Mouse (Mus musculus): ENCODE measurements at regions not wholly inside any gene's neighbourhood (a gene's known extent, or its start where the extent isn't known, plus 50 kb on each side); places are given as distances from the start of the nearest gene placed in this dataset.

DNA sequence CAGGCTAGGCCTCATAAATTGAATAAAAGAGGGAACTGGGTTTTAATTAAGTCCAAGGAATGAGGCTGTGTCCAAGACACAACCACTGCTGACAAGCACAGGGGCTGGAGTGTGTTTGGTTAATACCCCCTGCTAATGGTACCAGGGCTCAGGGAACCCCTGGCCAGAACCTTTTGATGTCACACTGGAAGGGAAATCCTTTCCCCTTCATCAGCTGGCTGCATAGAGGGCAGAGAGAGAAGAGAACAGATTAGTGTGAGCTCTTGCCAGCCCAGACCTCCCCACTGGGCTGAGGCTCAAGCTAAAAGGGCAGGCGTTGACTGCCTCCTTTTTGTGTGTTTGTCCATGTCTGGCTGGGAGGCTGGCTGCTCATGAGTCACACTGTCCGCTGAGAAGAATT, 301.1 kb upstream of the Dynlrb2 start:
- WGBS: 52% methylated on average over 2 of the region's 2 CpGs
- H3K9me3 ChIP-seq (replicated peaks; ENCODE audit: control insufficient read depth, low read length): no peaks in the 10 kb centered on the region
- no peak overlapping the region for H3K4me2 ChIP-seq (ENCODE audit: low read depth, low read length)
- no peak overlapping the region for H3K9ac ChIP-seq (replicated peaks; ENCODE audit: low read length)
- DNase-seq (ENCODE audit: low spot score) (no peak), ATAC-seq (replicated peaks; ENCODE audit: insufficient number of reproducible peaks, low FRiP score, low TSS enrichment, low read depth) (no peak)
- no peak overlapping the region for H3K4me3 ChIP-seq (ENCODE audit: low read depth, low read length)
- no peak overlapping the region for H3K27ac ChIP-seq (replicated peaks; ENCODE audit: low read depth, low read length)
- H3K27me3 ChIP-seq (ENCODE audit: control insufficient read depth, insufficient read depth, low read length): no peaks in the 10 kb centered on the region
- H3K4me1 ChIP-seq (ENCODE audit: control insufficient read depth, insufficient read depth, low read length): no peaks in the 10 kb centered on the region
- H3K36me3 ChIP-seq (replicated peaks; ENCODE audit: control insufficient read depth, insufficient read depth, low read depth, low read length): no peaks in the 10 kb centered on the region

GRCm38 (mm10) chr8:116200459-116200999, 304.2 kb upstream of the Dynlrb2 start:
- ATAC-seq (replicated peaks; ENCODE audit: insufficient number of reproducible peaks, low FRiP score, low TSS enrichment, low read depth) (no peak), DNase-seq (ENCODE audit: low spot score) (peak; percentile 12)
- no peak overlapping the region for H3K27ac ChIP-seq (replicated peaks; ENCODE audit: low read depth, low read length)
- H3K27me3 ChIP-seq (ENCODE audit: control insufficient read depth, insufficient read depth, low read length): no peaks in the 10 kb centered on the region
- no peaks in the 10 kb centered on the region for H3K4me1 ChIP-seq (ENCODE audit: control insufficient read depth, insufficient read depth, low read length)
- 71% methylated on average over 11 of the region's 11 CpGs for WGBS
- no peak overlapping the region for H3K4me2 ChIP-seq (ENCODE audit: low read depth, low read length)
- no peak overlapping the region for H3K4me3 ChIP-seq (ENCODE audit: low read depth, low read length)
- no peak overlapping the region for H3K9ac ChIP-seq (replicated peaks; ENCODE audit: low read length)
- no peaks in the 10 kb centered on the region for H3K9me3 ChIP-seq (replicated peaks; ENCODE audit: control insufficient read depth, low read length)
- H3K36me3 ChIP-seq (replicated peaks; ENCODE audit: control insufficient read depth, insufficient read depth, low read depth, low read length): no peaks in the 10 kb centered on the region

DNA sequence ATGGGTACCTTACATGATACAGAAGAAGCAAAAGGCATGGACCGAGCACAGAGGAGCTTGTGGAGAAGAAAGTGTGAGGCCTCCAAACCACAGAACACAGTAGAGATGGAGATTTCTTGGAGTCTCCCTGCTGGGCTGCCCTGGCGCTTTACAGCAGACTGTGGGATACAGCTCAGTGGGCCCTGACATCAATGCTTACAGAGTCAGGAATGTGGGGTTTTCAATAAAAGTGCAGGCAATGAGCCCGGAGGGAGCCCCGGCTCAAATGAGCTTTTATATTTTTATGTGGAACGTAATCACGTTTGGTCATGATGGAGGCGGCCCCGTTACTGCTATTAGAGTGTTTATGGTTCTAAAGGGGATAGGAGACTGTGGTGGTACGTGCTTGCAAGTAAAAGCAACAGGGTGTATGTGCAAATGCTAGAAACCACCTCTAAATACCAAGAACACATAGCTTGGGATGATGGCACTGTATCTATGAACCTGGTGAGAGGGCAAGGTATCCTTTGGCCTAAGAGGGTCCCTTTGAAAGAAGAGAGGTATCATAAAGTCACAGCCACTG, 308.1 kb upstream of the Dynlrb2 start:
- no peak for ATAC-seq (replicated peaks; ENCODE audit: insufficient number of reproducible peaks, low FRiP score, low TSS enrichment, low read depth)

DNA sequence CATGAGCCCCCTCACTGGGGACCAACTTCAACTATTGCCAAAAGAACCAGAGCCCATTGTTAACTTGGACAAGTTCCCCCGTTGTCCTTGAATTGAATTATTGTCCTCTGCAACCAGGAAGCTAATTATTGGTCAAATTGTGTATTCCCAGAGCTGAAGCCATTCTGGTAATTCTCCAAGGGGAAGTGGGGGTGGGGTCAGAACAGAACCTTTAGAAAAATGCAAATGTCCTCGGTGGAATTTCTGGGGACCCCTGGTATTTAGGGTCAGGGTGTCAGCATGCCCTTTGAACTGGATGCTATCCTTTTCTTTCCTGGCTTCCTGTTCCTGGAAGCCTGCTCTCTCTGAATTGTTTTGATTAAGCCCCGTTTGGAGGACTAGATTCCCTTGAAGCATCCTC, 312.7 kb upstream of the Dynlrb2 start:
- no peak overlapping the region for H3K27ac ChIP-seq (replicated peaks; ENCODE audit: low read depth, low read length)

More for the DNA sequence above, 308.1 kb upstream of the Dynlrb2 start:
- no peak for DNase-seq (ENCODE audit: low spot score)
- Histone ChIP-seq H3K4me3 (ENCODE audit: low read depth, low read length) (no peak overlapping the region), H3K27me3 (ENCODE audit: control insufficient read depth, insufficient read depth, low read length) (no peaks in the 10 kb centered on the region), H3K9me3 (replicated peaks; ENCODE audit: control insufficient read depth, low read length) (no peaks in the 10 kb centered on the region), H3K4me1 (ENCODE audit: control insufficient read depth, insufficient read depth, low read length) (no peaks in the 10 kb centered on the region), H3K36me3 (replicated peaks; ENCODE audit: control insufficient read depth, insufficient read depth, low read depth, low read length) (no peaks in the 10 kb centered on the region), H3K9ac (replicated peaks; ENCODE audit: low read length) (no peak overlapping the region), H3K27ac (replicated peaks; ENCODE audit: low read depth, low read length) (no peak overlapping the region), H3K4me2 (ENCODE audit: low read depth, low read length) (no peak overlapping the region)
- WGBS: 90% methylated on average over 9 of the region's 9 CpGs

DNA sequence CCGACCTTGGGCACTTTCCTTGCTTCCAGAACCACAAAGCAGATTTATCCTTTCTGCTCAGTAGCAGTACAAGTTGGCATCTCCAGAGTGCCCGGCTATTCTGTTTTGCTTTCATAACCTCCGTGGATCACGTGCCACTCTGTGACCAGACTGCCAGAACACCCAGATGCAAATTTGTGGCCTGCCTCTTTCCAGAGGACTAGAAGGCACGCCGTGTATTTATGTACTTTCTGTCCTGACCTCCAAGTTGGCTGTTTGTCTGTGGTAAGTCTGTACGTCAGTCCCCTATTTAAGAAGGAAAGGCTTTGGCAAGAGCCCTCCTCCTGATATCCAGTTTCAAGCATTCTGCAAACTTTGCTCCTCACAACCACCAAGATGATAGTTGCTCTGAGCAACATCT, 319.6 kb upstream of the Dynlrb2 start:
- H3K4me3 ChIP-seq (ENCODE audit: low read depth, low read length): no peak overlapping the region
- no peak for ATAC-seq (replicated peaks; ENCODE audit: insufficient number of reproducible peaks, low FRiP score, low TSS enrichment, low read depth)
- 87% methylated on average over 7 of the region's 7 CpGs for WGBS

More for the DNA sequence above, 312.7 kb upstream of the Dynlrb2 start:
- Histone ChIP-seq H3K9me3 (replicated peaks; ENCODE audit: control insufficient read depth, low read length) (no peaks in the 10 kb centered on the region), H3K4me2 (ENCODE audit: low read depth, low read length) (no peak overlapping the region), H3K9ac (replicated peaks; ENCODE audit: low read length) (no peak overlapping the region), H3K4me3 (ENCODE audit: low read depth, low read length) (no peak overlapping the region), H3K4me1 (ENCODE audit: control insufficient read depth, insufficient read depth, low read length) (no peaks in the 10 kb centered on the region), H3K27me3 (ENCODE audit: control insufficient read depth, insufficient read depth, low read length) (no peaks in the 10 kb centered on the region), H3K36me3 (replicated peaks; ENCODE audit: control insufficient read depth, insufficient read depth, low read depth, low read length) (no peaks in the 10 kb centered on the region)
- ATAC-seq (replicated peaks; ENCODE audit: insufficient number of reproducible peaks, low FRiP score, low TSS enrichment, low read depth) (no peak), DNase-seq (ENCODE audit: low spot score) (no peak)
- 16% methylated on average over 3 of the region's 3 CpGs for WGBS

DNA sequence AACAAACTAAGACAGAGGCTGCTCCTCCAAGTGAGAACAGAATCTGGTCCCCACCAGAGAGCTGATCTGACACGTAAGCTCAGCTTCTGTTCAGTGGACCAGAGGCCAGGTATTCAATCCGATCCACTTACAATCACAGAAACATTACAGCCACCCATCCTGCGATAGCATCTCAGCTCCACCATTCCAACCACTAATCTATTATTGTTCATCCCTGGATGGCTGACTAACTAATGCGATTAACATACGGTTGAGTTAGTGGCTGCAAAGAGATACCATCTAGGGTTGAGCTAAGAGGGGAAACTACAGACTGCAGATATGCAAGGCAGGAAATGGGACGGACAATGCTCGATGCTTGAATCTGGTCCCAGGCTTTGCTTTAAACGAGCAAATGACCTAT, 320.5 kb upstream of the Dynlrb2 start:
- no peak for ATAC-seq (replicated peaks; ENCODE audit: insufficient number of reproducible peaks, low FRiP score, low TSS enrichment, low read depth)
- WGBS: 77% methylated on average over 8 of the region's 8 CpGs
- no peak overlapping the region for H3K4me2 ChIP-seq (ENCODE audit: low read depth, low read length)
- no peaks in the 10 kb centered on the region for H3K27me3 ChIP-seq (ENCODE audit: control insufficient read depth, insufficient read depth, low read length)
- H3K9ac ChIP-seq (replicated peaks; ENCODE audit: low read length): no peak overlapping the region
- no peaks in the 10 kb centered on the region for H3K4me1 ChIP-seq (ENCODE audit: control insufficient read depth, insufficient read depth, low read length)
- DNase-seq (ENCODE audit: low spot score): no peak
- H3K4me3 ChIP-seq (ENCODE audit: low read depth, low read length): no peak overlapping the region
- H3K36me3 ChIP-seq (replicated peaks; ENCODE audit: control insufficient read depth, insufficient read depth, low read depth, low read length): no peaks in the 10 kb centered on the region
- no peaks in the 10 kb centered on the region for H3K9me3 ChIP-seq (replicated peaks; ENCODE audit: control insufficient read depth, low read length)
- no peak overlapping the region for H3K27ac ChIP-seq (replicated peaks; ENCODE audit: low read depth, low read length)

More for the DNA sequence above, 319.6 kb upstream of the Dynlrb2 start:
- no peak overlapping the region for H3K4me2 ChIP-seq (ENCODE audit: low read depth, low read length)
- H3K27me3 ChIP-seq (ENCODE audit: control insufficient read depth, insufficient read depth, low read length): no peaks in the 10 kb centered on the region
- H3K9me3 ChIP-seq (replicated peaks; ENCODE audit: control insufficient read depth, low read length): no peaks in the 10 kb centered on the region
- no peaks in the 10 kb centered on the region for H3K4me1 ChIP-seq (ENCODE audit: control insufficient read depth, insufficient read depth, low read length)
- H3K9ac ChIP-seq (replicated peaks; ENCODE audit: low read length): no peak overlapping the region
- H3K36me3 ChIP-seq (replicated peaks; ENCODE audit: control insufficient read depth, insufficient read depth, low read depth, low read length): no peaks in the 10 kb centered on the region
- no peak for DNase-seq (ENCODE audit: low spot score)
- H3K27ac ChIP-seq (replicated peaks; ENCODE audit: low read depth, low read length): no peak overlapping the region

DNA sequence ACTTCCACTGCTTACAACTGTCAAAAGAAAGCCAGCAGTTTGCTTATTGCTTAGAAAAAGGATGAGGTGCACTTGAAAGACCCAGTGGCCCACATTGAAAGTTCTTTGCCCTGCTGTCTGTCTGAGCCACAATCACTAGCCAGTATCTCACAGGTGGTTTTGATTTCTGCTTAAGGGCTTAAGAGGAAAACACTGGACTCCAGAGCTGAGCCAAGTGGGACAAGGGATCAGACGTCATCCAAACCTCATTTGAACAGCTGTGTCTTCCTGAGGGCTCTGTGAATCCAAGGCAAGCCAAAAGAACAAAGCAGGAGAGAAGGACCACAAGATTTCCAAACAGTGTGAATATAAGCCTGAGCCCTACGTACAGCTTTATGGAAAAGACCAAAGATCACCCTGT, 326.8 kb upstream of the Dynlrb2 start:
- DNase-seq (ENCODE audit: low spot score) (peak; percentile 21), ATAC-seq (replicated peaks; ENCODE audit: insufficient number of reproducible peaks, low FRiP score, low TSS enrichment, low read depth) (no peak)
- H3K4me2 ChIP-seq (ENCODE audit: low read depth, low read length): no peak overlapping the region
- H3K9ac ChIP-seq (replicated peaks; ENCODE audit: low read length): no peak overlapping the region
- H3K27me3 ChIP-seq (ENCODE audit: control insufficient read depth, insufficient read depth, low read length): no peaks in the 10 kb centered on the region
- no peak overlapping the region for H3K4me3 ChIP-seq (ENCODE audit: low read depth, low read length)
- no peak overlapping the region for H3K27ac ChIP-seq (replicated peaks; ENCODE audit: low read depth, low read length)
- no peaks in the 10 kb centered on the region for H3K9me3 ChIP-seq (replicated peaks; ENCODE audit: control insufficient read depth, low read length)
- no peaks in the 10 kb centered on the region for H3K36me3 ChIP-seq (replicated peaks; ENCODE audit: control insufficient read depth, insufficient read depth, low read depth, low read length)
- 37% methylated on average over 2 of the region's 2 CpGs for WGBS
- H3K4me1 ChIP-seq (ENCODE audit: control insufficient read depth, insufficient read depth, low read length): no peaks in the 10 kb centered on the region

DNA sequence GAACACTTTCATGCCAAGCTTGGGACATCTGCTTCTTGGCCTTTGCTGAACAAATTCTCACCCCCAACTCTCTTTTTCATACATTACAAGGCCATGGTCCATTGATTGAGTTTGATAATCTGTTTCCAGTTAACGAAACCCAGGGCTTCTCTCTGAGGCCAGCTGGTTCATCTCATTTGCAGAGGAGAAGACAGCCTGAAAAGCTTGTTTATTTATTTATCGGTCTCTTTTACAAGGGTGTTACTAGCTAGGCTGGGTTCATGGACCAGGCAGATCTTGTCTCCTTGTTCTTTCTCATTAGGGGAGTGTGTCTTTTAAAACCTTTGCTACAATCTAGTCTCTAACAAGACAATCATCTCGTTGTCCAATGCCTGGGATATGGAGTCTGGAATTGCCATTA, 329.9 kb upstream of the Dynlrb2 start:
- no peak overlapping the region for H3K27ac ChIP-seq (replicated peaks; ENCODE audit: low read depth, low read length)
- H3K36me3 ChIP-seq (replicated peaks; ENCODE audit: control insufficient read depth, insufficient read depth, low read depth, low read length): no peaks in the 10 kb centered on the region
- WGBS: 43% methylated on average over 3 of the region's 3 CpGs
- ATAC-seq (replicated peaks; ENCODE audit: insufficient number of reproducible peaks, low FRiP score, low TSS enrichment, low read depth): no peak
- H3K4me1 ChIP-seq (ENCODE audit: control insufficient read depth, insufficient read depth, low read length): no peaks in the 10 kb centered on the region
- no peaks in the 10 kb centered on the region for H3K27me3 ChIP-seq (ENCODE audit: control insufficient read depth, insufficient read depth, low read length)
- no peak overlapping the region for H3K4me2 ChIP-seq (ENCODE audit: low read depth, low read length)
- H3K9ac ChIP-seq (replicated peaks; ENCODE audit: low read length): no peak overlapping the region
- H3K4me3 ChIP-seq (ENCODE audit: low read depth, low read length): no peak overlapping the region
- no peaks in the 10 kb centered on the region for H3K9me3 ChIP-seq (replicated peaks; ENCODE audit: control insufficient read depth, low read length)
- peak; percentile 43 for DNase-seq (ENCODE audit: low spot score)

Measured in embryonic facial prominence, embryonic 11.5 days (tissue).